Mouse (Mus musculus) kidney, postnatal 36 days (tissue): Measurements from ENCODE around the gene Abca2.

ENCODE experiments used
- DNase-seq, 2 experiments: peaks; one replicate each; pipeline ENCODE4 v3.0.0; 2021 to 2022; ENCODE audit warnings: mixed read lengths in 2 of 2

Gene Abca2

GRCm38 (mm10) chr2:25463630-25464029 is 35.1 kb downstream of the Abca2 start:
- no peak for DNase-seq

GRCm38 (mm10) chr2:25465256-25465655 is 36.8 kb downstream of the Abca2 start:
- DNase-seq, result no peak

DNA sequence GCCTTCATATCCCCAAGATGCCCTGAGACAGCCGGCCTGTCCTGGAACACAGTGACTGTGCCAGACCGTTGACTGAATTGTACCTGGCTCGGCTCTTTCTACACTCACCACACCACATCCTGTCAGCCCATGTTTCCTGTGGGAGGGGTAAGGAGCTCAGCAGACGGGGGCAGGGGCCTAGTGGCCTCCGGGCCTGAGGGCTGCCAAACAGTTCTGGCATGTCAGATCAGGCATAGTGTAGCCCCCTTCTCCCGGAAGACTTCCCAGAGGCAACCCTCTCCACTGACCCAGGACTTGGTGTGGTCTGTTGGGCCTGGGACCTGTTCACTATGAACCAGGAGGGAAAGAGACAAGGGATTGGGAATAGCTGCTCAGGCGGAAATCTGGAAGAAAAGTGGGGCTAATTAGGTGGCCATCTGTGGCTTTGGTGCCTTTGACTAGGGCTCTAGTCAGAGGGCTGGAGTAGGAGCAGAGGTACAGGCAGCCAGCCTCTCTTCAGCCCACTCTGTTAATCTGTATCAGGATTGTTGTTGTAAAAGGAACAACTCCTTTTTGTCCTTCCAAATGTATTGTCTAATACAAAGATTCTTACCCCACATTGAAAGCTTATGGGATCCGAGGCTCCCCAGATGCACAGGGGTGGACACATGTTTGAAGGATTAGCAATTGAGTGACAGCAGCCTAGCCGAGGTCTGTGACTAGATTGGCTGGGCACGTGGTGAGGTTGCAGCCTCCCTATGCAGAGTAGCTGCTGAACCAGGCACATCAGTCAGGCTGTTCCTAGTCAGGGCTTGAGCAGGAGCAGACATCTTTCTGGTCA is 37.5 kb downstream of the Abca2 start:
- DNase-seq, result no peak

DNA sequence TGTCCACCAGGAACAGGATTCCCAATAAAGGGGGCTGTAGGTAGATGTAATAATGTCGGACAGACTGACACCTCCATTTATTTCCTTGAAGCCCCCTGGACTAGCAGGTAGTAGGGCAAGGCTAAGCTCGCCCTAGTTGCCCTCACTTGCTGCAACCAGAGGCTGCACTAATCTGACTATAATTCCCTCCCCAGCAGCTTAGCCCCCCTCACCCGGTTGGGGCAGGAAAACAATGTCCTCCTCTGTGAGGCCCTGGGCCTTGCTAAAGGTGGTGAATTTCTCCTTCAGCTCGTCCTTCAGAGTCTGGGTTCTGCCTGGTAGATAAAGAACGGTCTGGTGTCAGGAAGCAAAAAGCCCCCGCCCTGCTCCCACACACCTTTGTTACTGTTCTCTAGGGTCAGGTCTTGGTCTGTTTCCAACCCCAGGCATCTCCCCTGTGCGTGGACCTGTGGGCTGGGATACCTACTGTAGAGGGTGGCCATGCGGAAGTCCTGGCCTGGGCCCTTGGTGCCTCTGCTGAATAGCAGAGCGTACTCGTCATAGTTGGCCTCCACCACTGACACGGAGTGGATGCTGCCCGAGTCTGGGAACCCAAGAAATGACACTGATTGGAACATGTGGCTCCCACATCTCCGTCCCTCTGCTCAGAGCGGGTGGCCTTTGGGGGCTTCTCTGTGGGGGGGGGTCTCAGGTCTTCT is 39.3 kb downstream of the Abca2 start:
- no peak for DNase-seq

DNA sequence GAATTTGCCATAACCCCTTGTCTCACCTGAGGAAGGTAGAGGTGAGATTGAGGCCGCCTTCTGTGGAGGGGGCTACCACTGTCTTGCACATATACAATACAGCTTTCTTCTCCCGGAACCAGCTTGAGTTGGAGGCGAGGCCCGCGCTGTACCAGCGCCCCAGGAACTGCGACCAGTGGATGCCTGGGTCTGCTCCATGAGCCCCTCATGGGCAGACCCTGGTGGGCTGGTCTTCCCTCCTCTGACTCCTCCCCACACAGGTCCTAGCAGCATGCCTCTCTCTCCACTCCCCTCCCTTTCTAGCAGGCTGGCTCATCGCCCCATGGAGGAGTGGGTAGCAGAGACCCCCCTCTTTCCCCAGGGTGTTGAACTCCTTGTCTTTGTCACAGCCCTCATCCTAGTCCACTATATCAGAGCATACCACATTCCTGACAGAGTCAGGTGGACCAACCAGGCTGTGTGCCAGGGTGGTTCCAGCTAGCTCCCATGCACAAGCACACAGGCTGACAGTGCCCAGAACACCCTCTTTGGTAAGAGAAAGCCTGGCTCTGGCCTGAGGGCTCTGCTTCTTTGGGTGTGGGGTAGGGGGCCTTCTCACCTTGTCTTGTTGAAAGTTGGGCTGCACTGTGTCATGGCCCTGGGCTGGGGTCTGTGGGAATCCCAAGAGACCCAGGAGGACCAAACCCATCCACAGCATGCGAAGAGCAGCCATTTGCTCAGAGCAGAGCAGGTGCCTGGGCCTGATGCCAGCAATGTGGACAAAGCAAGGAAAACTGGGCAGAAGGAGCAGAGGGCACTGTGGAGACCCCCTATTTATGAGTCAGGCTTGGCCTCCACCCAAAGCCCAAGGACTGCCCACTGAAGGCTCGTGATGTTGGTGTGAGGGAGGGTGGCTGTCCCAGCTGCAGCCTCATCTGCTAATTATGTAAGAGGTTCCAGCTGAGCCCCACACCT is 40.7 kb downstream of the Abca2 start:
- peak in 1 of 2 experiments; percentile 67 for DNase-seq

DNA sequence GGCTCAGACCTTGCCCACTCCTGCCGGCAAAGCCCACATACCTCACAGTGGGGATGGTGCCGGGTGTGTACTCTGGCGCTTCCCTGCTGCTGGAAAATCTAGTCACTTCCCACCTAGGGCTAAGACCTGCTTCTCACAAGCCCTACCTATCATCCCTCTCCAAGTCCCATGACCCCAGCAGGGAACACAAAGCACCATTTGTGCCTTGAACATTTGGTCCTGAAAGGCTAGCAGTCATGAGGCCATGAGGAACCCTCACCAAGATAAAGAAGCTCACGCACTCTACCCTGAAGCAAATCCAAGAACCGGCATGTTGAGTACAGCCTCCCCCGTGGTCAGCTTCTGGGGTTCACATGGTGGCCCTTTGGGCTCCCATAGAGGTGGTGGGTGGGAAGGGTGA is 41.5 kb downstream of the Abca2 start, which contains the start of gene Ptgds:
Ptgds (minus strand) TSS at position 78 of the 400 bp plus-strand sequence.
- DNase-seq, result no peak

GRCm38 (mm10) chr2:25472550-25472949 is 44.0 kb downstream of the Abca2 start:
- no peak for DNase-seq

GRCm38 (mm10) chr2:25477541-25477940 is 49.0 kb downstream of the Abca2 start:
- DNase-seq, result no peak

DNA sequence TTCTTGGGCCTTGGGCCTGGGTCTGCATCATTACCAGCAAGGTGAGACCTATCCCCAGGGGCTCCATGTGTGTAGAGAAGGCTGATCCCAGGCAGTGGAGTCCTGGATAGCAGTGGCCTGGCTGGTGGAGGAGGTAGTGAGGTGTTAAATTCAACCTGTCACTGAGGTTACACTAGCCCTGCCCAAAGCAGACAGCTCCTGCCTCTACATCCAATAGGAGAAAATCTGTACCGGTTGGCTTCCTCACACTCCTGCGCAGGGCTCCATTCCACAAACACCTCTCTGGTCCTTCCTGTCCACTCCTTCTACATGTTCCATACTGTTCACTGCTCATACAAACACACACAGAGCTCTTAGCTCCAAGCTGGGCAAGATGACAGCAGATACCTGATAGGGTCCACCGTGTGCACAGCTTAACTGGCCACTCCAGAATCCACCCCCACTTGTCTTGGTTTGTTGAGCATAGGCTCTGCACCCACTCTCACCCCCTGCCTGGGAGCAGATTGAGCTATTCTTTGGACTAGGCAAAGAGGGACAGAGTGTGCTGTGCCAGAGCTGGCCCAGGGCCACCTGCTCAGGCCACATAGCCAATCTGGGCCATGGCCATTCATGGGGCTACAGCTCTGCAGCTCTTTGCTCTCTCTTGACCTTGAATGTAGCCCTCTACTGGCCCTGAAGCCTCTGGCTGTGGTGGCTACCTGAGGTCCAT is 49.6 kb downstream of the Abca2 start:
- peak; percentile 56 to 81 for DNase-seq

DNA sequence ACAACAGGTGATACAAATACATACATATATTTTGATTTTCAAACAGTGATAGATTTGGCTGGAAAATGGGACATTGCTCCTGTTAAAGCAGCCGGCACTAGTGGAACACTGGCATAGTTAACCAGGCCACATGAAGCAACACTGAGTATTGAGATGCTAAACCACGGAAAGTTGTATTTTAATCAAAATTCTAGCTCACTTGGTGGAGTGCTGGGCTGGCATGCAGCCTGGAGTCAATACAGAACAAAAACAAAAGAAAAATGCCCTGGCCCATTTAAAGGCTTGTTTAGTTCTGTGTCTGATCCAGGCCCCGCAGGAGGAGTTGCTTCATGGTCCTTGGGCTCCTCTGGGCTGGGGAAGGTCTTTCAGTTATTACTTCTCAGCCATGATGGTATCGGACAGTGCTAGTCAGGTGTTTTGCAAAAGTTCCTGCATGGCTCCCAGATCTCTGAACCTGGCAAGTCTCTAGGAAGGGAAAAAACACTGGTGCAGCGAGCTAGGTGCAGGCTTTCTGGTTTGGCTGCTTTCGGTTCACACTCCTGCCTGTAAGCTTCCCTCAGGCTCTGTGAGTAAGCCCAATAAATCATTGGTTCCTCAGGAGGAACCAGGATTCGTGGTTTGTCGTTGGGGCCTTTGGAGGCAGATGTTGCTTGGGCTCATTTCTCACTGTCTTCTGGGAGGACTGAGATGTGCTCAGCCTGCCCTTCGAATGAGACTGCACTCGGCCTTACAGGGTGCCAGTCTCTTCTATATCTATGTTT is 51.2 kb downstream of the Abca2 start:
- no peak for DNase-seq

GRCm38 (mm10) chr2:25480541-25480940 is 52.0 kb downstream of the Abca2 start:
- no peak for DNase-seq

- peak in 1 of 2 experiments; percentile 79 for DNase-seq
Observed at GRCm38 (mm10) chr2:25482969-25483368, 54.5 kb downstream of the Abca2 start.

GRCm38 (mm10) chr2:25484901-25485647 is 56.6 kb downstream of the Abca2 start:
- DNase-seq, result peak; percentile 74 to 76

- no peak for DNase-seq
Observed at GRCm38 (mm10) chr2:25487965-25488670, 59.6 kb downstream of the Abca2 start.

DNA sequence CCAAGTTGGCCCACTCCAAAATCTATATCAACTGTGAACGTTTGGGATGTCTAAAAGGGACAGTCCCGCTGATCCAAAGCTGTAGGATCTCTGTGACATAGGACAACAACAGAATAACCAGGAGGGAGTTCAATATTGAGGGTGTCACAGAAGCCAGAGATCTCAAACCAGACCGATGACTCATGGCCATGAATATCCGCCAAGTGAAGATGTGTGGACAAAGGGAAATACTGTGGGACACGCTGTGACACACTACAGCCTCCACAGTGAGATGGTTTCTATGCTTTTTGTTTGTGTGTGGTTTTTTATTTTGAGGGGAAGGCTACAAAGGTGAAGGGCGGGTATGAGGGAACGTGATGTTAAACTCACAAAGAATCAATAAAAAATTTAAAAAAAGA is 60.2 kb downstream of the Abca2 start:
- no peak for DNase-seq

DNA sequence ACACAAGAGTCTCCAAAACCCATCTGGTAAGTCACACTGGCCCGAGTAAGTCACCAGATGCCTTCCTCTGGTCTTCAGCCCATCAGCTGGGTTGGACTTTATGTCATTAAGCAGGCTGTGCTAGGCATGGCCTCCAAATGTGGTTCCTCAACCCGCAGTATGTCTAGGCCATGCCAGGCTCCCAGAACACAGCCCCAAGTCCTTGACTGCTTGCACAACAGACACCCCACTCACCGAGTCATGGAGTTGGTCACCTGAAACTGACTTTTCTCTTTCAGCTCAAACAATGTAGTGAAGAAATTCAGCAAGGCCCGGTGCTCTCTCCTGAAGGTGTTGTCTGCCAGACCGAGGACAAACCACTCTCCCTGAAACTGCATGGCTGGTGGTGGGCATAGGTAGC is 64.5 kb downstream of the Abca2 start:
- no peak for DNase-seq

GRCm38 (mm10) chr2:25493476-25493961 is 65.0 kb downstream of the Abca2 start, which contains the start of gene Lcn12:
Gene Lcn12 (minus strand): TSS chr2:25493911.
- peak; percentile 23 to 62 for DNase-seq

DNA sequence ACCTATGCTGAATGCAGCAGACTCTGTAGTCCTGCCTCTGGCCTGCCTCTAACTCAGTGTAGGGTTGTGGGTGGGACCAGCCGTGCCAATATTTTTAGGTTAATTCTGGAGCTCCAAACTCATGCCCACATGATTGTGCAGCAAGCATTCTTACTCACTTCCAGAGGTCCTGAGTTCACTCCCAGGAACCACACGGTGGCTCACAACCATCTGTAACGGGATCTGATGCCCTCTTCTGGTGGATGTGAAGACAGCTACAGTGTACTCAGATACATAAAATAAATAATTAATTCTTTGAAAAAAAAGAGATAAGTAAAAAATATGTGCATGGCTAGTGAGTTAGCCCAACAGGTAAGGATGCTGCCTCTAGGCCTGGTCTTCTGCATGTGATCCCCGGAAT is 68.0 kb downstream of the Abca2 start:
- peak; percentile 47 to 49 for DNase-seq
